Mouse (Mus musculus) ES-E14 (cell line): ENCODE results near the gene Kirrel. TPM values are rescaled to one million over a fixed set of nuclear protein-coding genes. Genes with fewer than 3 reads are reported as not detected.

Source experiments
- DNase-seq: peaks from one replicate; pipeline ENCODE4 v3.0.0-alpha.2; 2013; ENCODE audit warnings: low read depth, low spot score
- H3K27ac ChIP-seq: 2 replicates; pipeline ENCODE4 v1.5.1; 2012; ENCODE audit warnings: low read depth, mild to moderate bottlenecking, low read length, moderate library complexity, mixed read lengths; ENCODE audit not compliant: poor library complexity, insufficient read depth, severe bottlenecking
- H3K36me3 ChIP-seq: 2 replicates; pipeline ENCODE4 v1.6.1; 2012; ENCODE audit warnings: mild to moderate bottlenecking, low read length, moderate library complexity, mixed read lengths; ENCODE audit not compliant: control insufficient read depth, poor library complexity, insufficient read depth, severe bottlenecking
- H3K4me1 ChIP-seq, 2 experiments: fragments of 150-350 bp in 1 of 2; sonication (generic) in 1 of 2; 2 replicates each; pipeline ENCODE4 v1.6.1; 2012; ENCODE audit warnings: low read length in 2 of 2, mild to moderate bottlenecking in 1 of 2, mixed read lengths in 1 of 2; ENCODE audit not compliant: control insufficient read depth in 2 of 2, insufficient read depth in 2 of 2, poor library complexity in 1 of 2
- H3K4me3 ChIP-seq, 2 experiments: fragments of 150-350 bp in 1 of 2; sonication (generic) in 1 of 2; 2 replicates each; pipeline ENCODE4 v1.5.1; 2012; ENCODE audit warnings: low read length in 2 of 2, low read depth in 1 of 2, mild to moderate bottlenecking in 1 of 2, mixed read lengths in 1 of 2; ENCODE audit not compliant: insufficient read depth in 1 of 2, poor library complexity in 1 of 2, severe bottlenecking in 1 of 2
- H3K9ac ChIP-seq: 2 replicates; pipeline ENCODE4 v1.6.1; 2012; ENCODE audit warnings: low read depth, mild to moderate bottlenecking, low read length, mixed read lengths; ENCODE audit not compliant: poor library complexity, insufficient read depth, severe bottlenecking
- H3K9me3 ChIP-seq: fragments of 150-350 bp; sonication (generic); 2 replicates; pipeline ENCODE4 v1.6.1; 2012; ENCODE audit warnings: low read depth, mild to moderate bottlenecking, low read length; ENCODE audit not compliant: control insufficient read depth, insufficient read depth
- CHD2 ChIP-seq: IDR thresholded peaks from 2 replicates; pipeline ENCODE4 v1.6.1; 2014; ENCODE audit warnings: mild to moderate bottlenecking, low read depth, low read length, inconsistent platforms
- HCFC1 ChIP-seq: IDR thresholded peaks from 2 replicates; pipeline ENCODE4 v1.6.1; 2012; ENCODE audit warnings: low read length, inconsistent platforms, borderline replicate concordance; ENCODE audit not compliant: insufficient read depth
- MAFK ChIP-seq: IDR thresholded peaks from 2 replicates; pipeline ENCODE4 v1.6.1; 2014; ENCODE audit warnings: mild to moderate bottlenecking, low read depth, low read length, inconsistent platforms; ENCODE audit not compliant: insufficient read depth
- ZC3H11A ChIP-seq: IDR thresholded peaks from 2 replicates; pipeline ENCODE4 v1.6.1; 2012; ENCODE audit warnings: low read depth, mild to moderate bottlenecking, inconsistent platforms, low read length, borderline replicate concordance
- ZNF384 ChIP-seq: IDR thresholded peaks from 2 replicates; pipeline ENCODE4 v1.6.1; 2012; ENCODE audit warnings: low read depth, low read length, inconsistent platforms
- in situ Hi-C, 2 experiments: fragments of 600-800 bp; cut with MboI; formaldehyde crosslinking; loops; one replicate each; pipeline ENCODE4 v1.15.1; 2025; ENCODE audit warnings: low sequenced_read_pairs in 2 of 2, inconsistent platforms in 1 of 2; ENCODE audit not compliant: unreplicated experiment in 2 of 2
- total RNA-seq: library from RNA; depleted of rRNA; stranded (reverse); fragments of 300-350 nt; gene quantifications from 2 replicates; pipeline ENCODE4 v1.2.3, GENCODE M21; 2012

The Kirrel gene
- total RNA-seq, 1 experiment, result 35.5 TPM

GRCm38 (mm10) chr3:87053939-87054338 is 120.6 kb downstream of the Kirrel start:
- Histone ChIP-seq H3K4me3 (no peak overlapping the region), H3K9ac (no peak overlapping the region), H3K36me3 (no peaks in the 10 kb centered on the region), H3K4me1 (no peaks in the 10 kb centered on the region), H3K27ac (no peak overlapping the region), H3K9me3 (no peaks in the 10 kb centered on the region)
- TF ChIP-seq MAFK (no peak), ZNF384 (no peak)
- in situ Hi-C loops, result no loop called here
- DNase-seq, result no peak

DNA sequence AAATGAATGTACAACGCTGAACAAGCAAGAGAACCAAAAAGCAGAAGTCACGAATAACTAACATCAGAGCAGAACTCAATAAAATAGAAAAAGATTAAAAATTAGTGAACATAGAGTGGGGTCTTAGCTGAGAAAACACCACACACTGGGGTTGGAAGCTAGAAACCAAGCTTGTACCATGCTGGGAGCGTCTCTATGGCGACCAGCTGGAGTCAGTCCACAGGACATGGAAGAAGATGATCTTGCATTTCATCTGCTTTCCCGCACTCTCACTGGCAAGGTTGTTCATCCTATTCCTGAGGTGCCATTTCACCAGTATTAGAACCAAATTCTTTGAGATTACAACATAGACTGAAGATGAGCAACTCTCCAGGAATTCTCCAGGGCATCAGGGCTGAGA is 126.7 kb downstream of the Kirrel start:
- in situ Hi-C loops, result no loop called here

GRCm38 (mm10) chr3:87041733-87042132 is 132.8 kb downstream of the Kirrel start:
- H3K9ac ChIP-seq, result no peak overlapping the region
- peaks cover 0 to 4% of the 10 kb centered on the region in 2 experiments; a peak in 1 of 4 replicates for H3K4me1 ChIP-seq
- no peaks in the 10 kb centered on the region for H3K9me3 ChIP-seq
- no peak overlapping the region for H3K27ac ChIP-seq
- H3K4me3 ChIP-seq, result no peak overlapping the region
- in situ Hi-C loops, result no loop called here
- no peaks in the 10 kb centered on the region for H3K36me3 ChIP-seq
- no peak for DNase-seq
- no peak for TF ChIP-seq MAFK
- no peak for TF ChIP-seq CHD2
- TF ChIP-seq ZC3H11A, result no peak
- TF ChIP-seq ZNF384, result no peak
- TF ChIP-seq HCFC1, result no peak

More for the DNA sequence above, 126.7 kb downstream of the Kirrel start:
- Histone ChIP-seq H3K4me3 (no peak overlapping the region), H3K9ac (no peak overlapping the region), H3K9me3 (no peaks in the 10 kb centered on the region), H3K27ac (no peak overlapping the region), H3K36me3 (no peaks in the 10 kb centered on the region), H3K4me1 (no peaks in the 10 kb centered on the region)
- no peak for TF ChIP-seq ZNF384
- DNase-seq, result no peak

- Histone ChIP-seq H3K27ac (no peak overlapping the region), H3K9me3 (no peaks in the 10 kb centered on the region), H3K4me1 (peaks cover 0 to 8% of the 10 kb centered on the region in 2 experiments; a peak in 3 of 4 replicates), H3K36me3 (no peaks in the 10 kb centered on the region), H3K9ac (no peak overlapping the region), H3K4me3 (no peak overlapping the region)
- in situ Hi-C loops, result loop anchor here in 1 of 2 experiments (10.0 kb wide), 2 partner anchors 466 to 526 kb away; no protein-coding TSS in a partner anchor
- DNase-seq, result no peak
- TF ChIP-seq ZC3H11A (no peak), MAFK (peak; percentile 88), CHD2 (no peak)
Observed at GRCm38 (mm10) chr3:87038500-87038899, 136.0 kb downstream of the Kirrel start.

DNA sequence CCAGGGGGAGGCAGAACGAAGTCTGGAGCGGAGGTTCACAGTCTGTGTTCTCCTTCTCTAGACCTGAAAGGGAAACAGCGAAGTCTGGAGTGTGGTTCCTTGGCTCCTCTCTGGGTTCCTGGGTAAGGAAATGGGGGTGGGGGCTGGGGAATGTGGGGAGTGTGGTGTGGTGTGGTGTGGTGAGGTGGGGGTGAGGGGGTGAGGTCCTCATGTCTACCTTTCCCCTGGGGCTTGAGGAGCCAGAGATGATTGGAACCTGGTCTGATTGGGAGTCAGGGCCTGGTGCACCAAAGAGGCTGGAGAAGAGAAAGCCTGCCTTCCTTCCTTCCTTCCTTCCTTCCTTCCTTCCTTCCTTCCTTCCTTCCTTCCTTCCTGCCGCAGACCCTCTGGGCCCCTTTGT is 140.5 kb downstream of the Kirrel start:
- peak overlapping the region; percentile 45; the same call in 1 of the 2 replicates for H3K27ac ChIP-seq
- no peaks in the 10 kb centered on the region for H3K9me3 ChIP-seq
- no peak overlapping the region for H3K4me3 ChIP-seq
- in situ Hi-C loops, result loop anchor here in 1 of 2 experiments (10.0 kb wide), 2 partner anchors 471 to 531 kb away; no protein-coding TSS in a partner anchor
- no peaks in the 10 kb centered on the region for H3K36me3 ChIP-seq
- H3K4me1 ChIP-seq, result peaks cover 0 to 8% of the 10 kb centered on the region in 2 experiments; a peak in 3 of 4 replicates
- DNase-seq, result no peak
- H3K9ac ChIP-seq, result no peak overlapping the region
- TF ChIP-seq ZC3H11A (no peak), ZNF384 (no peak), MAFK (no peak), CHD2 (no peak), HCFC1 (no peak)
